Mouse (Mus musculus) MEL (cell line): ENCODE measurements around the gene Limk1. TPM values are rescaled to one million over a fixed set of nuclear protein-coding genes. Genes with fewer than 3 reads are reported as not detected.
A peak's percentile ranks its signal among the peaks of the same experiment; 100 is the strongest.

Experiments
- DNase-seq: peaks from one replicate; pipeline ENCODE4 v3.0.0; 2011; ENCODE audit warnings: low read depth, low spot score
- H3K27ac ChIP-seq: 2 replicates; pipeline ENCODE4 v1.5.1; 2012; ENCODE audit warnings: low read depth, mild to moderate bottlenecking, control low read depth, low read length, moderate library complexity; ENCODE audit not compliant: control insufficient read depth
- H3K27me3 ChIP-seq, 2 experiments: fragments of 150-350 bp in 1 of 2; sonication (generic) in 1 of 2; 2 replicates each; pipeline ENCODE4 v1.6.1; 2012; ENCODE audit warnings: low read length in 2 of 2, mild to moderate bottlenecking in 2 of 2, improper control_type of control experiment in 1 of 2, moderate library complexity in 1 of 2; ENCODE audit not compliant: insufficient read depth in 2 of 2, control insufficient read depth in 1 of 2
- H3K36me3 ChIP-seq, 2 experiments: 2 replicates each; pipeline ENCODE4 v1.6.1; 2012 to 2014; ENCODE audit warnings: low read length in 2 of 2, improper control_type of control experiment in 1 of 2, inconsistent platforms in 1 of 2, mild to moderate bottlenecking in 1 of 2; ENCODE audit not compliant: insufficient read depth in 2 of 2, control insufficient read depth in 1 of 2
- H3K4me1 ChIP-seq, 2 experiments: fragments of 150-350 bp in 1 of 2; sonication (generic) in 1 of 2; 2 replicates each; pipeline ENCODE4 v1.6.1; 2012; ENCODE audit warnings: low read length in 2 of 2, improper control_type of control experiment in 1 of 2, mild to moderate bottlenecking in 1 of 2; ENCODE audit not compliant: insufficient read depth in 2 of 2, control insufficient read depth in 1 of 2
- H3K4me3 ChIP-seq, 2 experiments: fragments of 150-350 bp in 1 of 2; sonication (generic) in 1 of 2; 2 replicates each; pipeline ENCODE4 v1.5.1; 2012; ENCODE audit warnings: low read depth in 2 of 2, low read length in 2 of 2, mild to moderate bottlenecking in 2 of 2, moderate library complexity in 2 of 2, control low read depth in 1 of 2, improper control_type of control experiment in 1 of 2; ENCODE audit not compliant: control insufficient read depth in 1 of 2, insufficient read depth in 1 of 2
- H3K79me2 ChIP-seq: 2 replicates; pipeline ENCODE4 v1.6.1; 2012; ENCODE audit warnings: mild to moderate bottlenecking, low read length, moderate library complexity; ENCODE audit not compliant: control insufficient read depth, poor library complexity, insufficient read depth
- H3K9ac ChIP-seq: 2 replicates; pipeline ENCODE4 v1.6.1; 2012; ENCODE audit warnings: low read depth, mild to moderate bottlenecking, control low read depth, low read length, moderate library complexity; ENCODE audit not compliant: control insufficient read depth, poor library complexity, severe bottlenecking
- H3K9me3 ChIP-seq: fragments of 150-350 bp; sonication (generic); replicated peaks from 2 replicates; pipeline ENCODE4 v1.6.1; 2012; ENCODE audit warnings: mild to moderate bottlenecking, low read length, improper control_type of control experiment, moderate library complexity; ENCODE audit not compliant: insufficient read depth
- BHLHE40 ChIP-seq: IDR thresholded peaks from 2 replicates; pipeline ENCODE4 v1.6.1; 2012; ENCODE audit warnings: low read depth, mild to moderate bottlenecking, inconsistent platforms, low read length, improper control_type of control experiment, borderline replicate concordance
- E2F4 ChIP-seq: IDR thresholded peaks from 2 replicates; pipeline ENCODE4 v1.6.1; 2011; ENCODE audit warnings: low read depth, low read length, improper control_type of control experiment, borderline replicate concordance
- ELF1 ChIP-seq: IDR thresholded peaks from 2 replicates; pipeline ENCODE4 v1.6.1; 2014; ENCODE audit warnings: low read depth, mild to moderate bottlenecking, inconsistent platforms, low read length, improper control_type of control experiment, moderate library complexity
- ETS1 ChIP-seq: IDR thresholded peaks from 2 replicates; pipeline ENCODE4 v1.6.1; 2012; ENCODE audit warnings: low read depth, mild to moderate bottlenecking, inconsistent platforms, low read length, improper control_type of control experiment, moderate library complexity
- GABPA ChIP-seq: IDR thresholded peaks from 2 replicates; pipeline ENCODE4 v1.6.1; 2012; ENCODE audit warnings: low read depth, mild to moderate bottlenecking, inconsistent platforms, low read length, improper control_type of control experiment, moderate library complexity
- MAFK ChIP-seq: IDR thresholded peaks from 2 replicates; pipeline ENCODE4 v1.6.1; 2011; ENCODE audit warnings: low read depth, mild to moderate bottlenecking, low read length, improper control_type of control experiment, borderline replicate concordance
- MEF2A ChIP-seq: IDR thresholded peaks from 2 replicates; pipeline ENCODE4 v1.6.1; 2014; ENCODE audit warnings: low read depth, mild to moderate bottlenecking, inconsistent platforms, low read length, improper control_type of control experiment; ENCODE audit not compliant: poor library complexity, insufficient replicate concordance, severe bottlenecking; ENCODE audit errors: extremely low read depth
- MXI1 ChIP-seq: IDR thresholded peaks from 2 replicates; pipeline ENCODE4 v1.6.1; 2011; ENCODE audit warnings: mild to moderate bottlenecking, low read depth, low read length, improper control_type of control experiment
- MYC ChIP-seq: IDR thresholded peaks from 2 replicates; pipeline ENCODE4 v1.6.1; 2011; ENCODE audit warnings: low read depth, mild to moderate bottlenecking, low read length, improper control_type of control experiment, moderate library complexity
- POLR2A ChIP-seq, 2 experiments: IDR thresholded peaks; 2 replicates each; pipeline ENCODE4 v1.6.1; 2011 to 2012; ENCODE audit warnings: low read length in 2 of 2, mild to moderate bottlenecking in 2 of 2, control low read depth in 1 of 2, improper control_type of control experiment in 1 of 2, low read depth in 1 of 2, moderate library complexity in 1 of 2; ENCODE audit not compliant: control insufficient read depth in 1 of 2, insufficient read depth in 1 of 2, poor library complexity in 1 of 2
- POLR2AphosphoS2 ChIP-seq: IDR thresholded peaks from 2 replicates; pipeline ENCODE4 v1.6.1; 2011; ENCODE audit warnings: low read length, improper control_type of control experiment
- POLR2AphosphoS5 ChIP-seq: IDR thresholded peaks from 2 replicates; pipeline ENCODE4 v1.6.1; 2012; ENCODE audit warnings: low read depth, borderline replicate concordance, mild to moderate bottlenecking, inconsistent platforms, low read length, moderate library complexity, mixed read lengths
- RAD21 ChIP-seq: IDR thresholded peaks from 2 replicates; pipeline ENCODE4 v1.6.1; 2011; ENCODE audit warnings: mild to moderate bottlenecking, low read depth, low read length, improper control_type of control experiment
- SIN3A ChIP-seq: IDR thresholded peaks from 2 replicates; pipeline ENCODE4 v1.6.1; 2012; ENCODE audit warnings: low read length, improper control_type of control experiment, inconsistent platforms
- TAL1 ChIP-seq: IDR thresholded peaks from 2 replicates; pipeline ENCODE4 v1.6.1; 2012; ENCODE audit warnings: mild to moderate bottlenecking, inconsistent platforms, low read length, moderate library complexity, mixed read lengths
- USF1 ChIP-seq: IDR thresholded peaks from 2 replicates; pipeline ENCODE4 v1.6.1; 2014; ENCODE audit warnings: low read depth, mild to moderate bottlenecking, inconsistent platforms, low read length, improper control_type of control experiment, moderate library complexity
- USF2 ChIP-seq, 2 experiments: IDR thresholded peaks; 2 replicates each; pipeline ENCODE4 v1.6.1; 2011 to 2012; ENCODE audit warnings: improper control_type of control experiment in 2 of 2, low read length in 2 of 2, borderline replicate concordance in 1 of 2, inconsistent platforms in 1 of 2, low read depth in 1 of 2, mild to moderate bottlenecking in 1 of 2; ENCODE audit not compliant: insufficient read depth in 1 of 2
- polyA plus RNA-seq, 2 experiments: library from polyadenylated mRNA; stranded (reverse) in 1 of 2; unstranded in 1 of 2; fragments of >175 nt in 1 of 2; fragments of >200 nt in 1 of 2; gene quantifications; 2 replicates each; pipeline versions ENCODE4 v1.2.1 to v1.2.4; 2012; ENCODE audit warnings: low replicate concordance in 2 of 2, low read depth in 1 of 2; ENCODE audit not compliant: insufficient read length in 2 of 2, insufficient read depth in 1 of 2, missing spikeins in 1 of 2
- total RNA-seq: library from RNA; depleted of rRNA; stranded (reverse); fragments of 300-350 nt; gene quantifications from 2 replicates; pipeline ENCODE4 v1.2.3, GENCODE M21; 2012

The Limk1 gene
- total and polyA plus RNA-seq, 3 experiments: 7.3 to 14.8 TPM; not detected in 1

GRCm38 (mm10) chr5:134688718-134689284 lies 403 bp upstream of the Limk1 start (continued):
- no peak for TF ChIP-seq MAFK
- TF ChIP-seq MXI1: peak; percentile 56; the same call in 1 of the 2 replicates
- no peak for TF ChIP-seq MYC
- TF ChIP-seq USF1: no peak
- TF ChIP-seq MEF2A: no peak
- no peak for TF ChIP-seq E2F4
- TF ChIP-seq POLR2AphosphoS2: no peak
- TF ChIP-seq POLR2A (IDR thresholded peaks at IDR 0.05; ENCODE audit: control insufficient read depth in 1 of 2, insufficient read depth in 1 of 2, low read depth in 1 of 2, low read length in 2 of 2, poor library complexity in 1 of 2): no peak; a peak in 1 of 4 replicates
- TF ChIP-seq ETS1: peak; percentile 66
- no peak for TF ChIP-seq USF2 (IDR thresholded peaks at IDR 0.05; ENCODE audit: borderline replicate concordance in 1 of 2, insufficient read depth in 1 of 2, low read depth in 1 of 2, low read length in 2 of 2)

- DNase-seq: no peak
- Histone ChIP-seq H3K9me3 (no peaks in the 10 kb centered on the region), H3K79me2 (peaks cover 4% of the 10 kb centered on the region; the same call in 1 of the 2 replicates), H3K9ac (no peak overlapping the region), H3K27ac (no peak overlapping the region), H3K27me3 (no peaks in the 10 kb centered on the region), H3K4me1 (no peaks in the 10 kb centered on the region), H3K4me3 (no peak overlapping the region), H3K36me3 (0 out of 4 replicates have a peak, but pooled peaks cover 0 to 5% of the 10 kb centered on the region in 2 experiments)
- TF ChIP-seq POLR2AphosphoS2 (no peak), USF1 (no peak), ELF1 (no peak), RAD21 (no peak), POLR2A (IDR thresholded peaks at IDR 0.05; ENCODE audit: control insufficient read depth in 1 of 2, insufficient read depth in 1 of 2, low read depth in 1 of 2, low read length in 2 of 2, poor library complexity in 1 of 2) (no peak), GABPA (no peak), POLR2AphosphoS5 (no peak)
Observed at GRCm38 (mm10) chr5:134687187-134687586, 1.2 kb downstream of the Limk1 start.

DNA sequence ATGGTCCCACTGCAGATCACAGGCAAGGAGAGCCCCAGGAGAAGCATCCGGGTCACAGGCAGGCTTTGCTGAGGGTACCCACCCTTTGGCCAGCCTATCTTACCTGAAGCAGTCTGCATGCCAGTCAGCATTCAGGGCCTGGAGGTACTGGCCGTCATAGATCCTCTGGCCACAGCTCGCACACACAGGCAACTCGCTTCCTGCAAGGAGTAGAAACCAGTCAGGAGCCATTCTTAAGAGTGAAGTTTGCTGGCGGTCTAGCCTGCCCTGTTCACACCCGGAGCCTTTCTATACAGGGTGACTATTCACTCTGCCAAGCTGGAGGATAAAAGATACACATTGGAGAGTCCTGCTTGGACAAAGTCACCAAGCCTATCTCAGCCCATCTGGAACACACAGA lies 1.9 kb downstream of the Limk1 start:
- peaks cover 4% of the 10 kb centered on the region; the same call in 1 of the 2 replicates for H3K79me2 ChIP-seq
- DNase-seq: no peak
- TF ChIP-seq ETS1 (no peak), SIN3A (no peak), POLR2AphosphoS5 (no peak), ELF1 (no peak), POLR2AphosphoS2 (no peak), TAL1 (no peak), MYC (no peak), BHLHE40 (no peak)
- no peak overlapping the region for H3K9ac ChIP-seq
- no peak overlapping the region for H3K4me3 ChIP-seq
- H3K36me3 ChIP-seq: 0 out of 4 replicates have a peak, but pooled peaks cover 0 to 5% of the 10 kb centered on the region in 2 experiments
- no peaks in the 10 kb centered on the region for H3K27me3 ChIP-seq
- no peaks in the 10 kb centered on the region for H3K9me3 ChIP-seq
- no peaks in the 10 kb centered on the region for H3K4me1 ChIP-seq
- no peak overlapping the region for H3K27ac ChIP-seq
